Mouse (Mus musculus): ENCODE measurements at regions not wholly inside any gene's neighbourhood (a gene's known extent, or its start where the extent isn't known, plus 50 kb on each side); places are given as distances from the start of the nearest gene placed in this dataset.

- WGBS: 66% methylated on average over 9 of the region's 9 CpGs
- Histone ChIP-seq H3K27me3 (ENCODE audit: control insufficient read depth, insufficient read depth, low read length) (peaks cover 20% of the 10 kb centered on the region), H3K4me3 (ENCODE audit: extremely low read depth, insufficient read depth, insufficient read length) (peak overlapping the region; percentile 23; the same call in 1 of the 2 replicates), H3K27ac (ENCODE audit: insufficient read depth, low read length) (peak overlapping the region; percentile 43; the same call in 1 of the 2 replicates), H3K36me3 (ENCODE audit: control insufficient read depth, insufficient read depth, low read length) (no peaks in the 10 kb centered on the region), H3K4me1 (ENCODE audit: control insufficient read depth, insufficient read depth, insufficient read length) (peaks cover 18% of the 10 kb centered on the region)
- DNase-seq (ENCODE audit: low read depth in 1 of 2, low spot score in 2 of 2): no peak
- no peak for TF ChIP-seq CTCF (IDR thresholded peaks at IDR 0.05; ENCODE audit: extremely low read depth, insufficient read depth, insufficient read length, insufficient replicate concordance)
- no peak for TF ChIP-seq POLR2A (IDR thresholded peaks at IDR 0.05; ENCODE audit: low read depth, low read length)
Measured at GRCm38 (mm10) chr15:85673506-85673905, 61.3 kb upstream of the Ppara start.

GRCm38 (mm10) chr15:85674191-85674984 lies 60.4 kb upstream of the Ppara start:
- H3K4me1 ChIP-seq (ENCODE audit: control insufficient read depth, insufficient read depth, insufficient read length): peaks cover 18% of the 10 kb centered on the region
- no peaks in the 10 kb centered on the region for H3K36me3 ChIP-seq (ENCODE audit: control insufficient read depth, insufficient read depth, low read length)
- DNase-seq (ENCODE audit: low read depth in 1 of 2, low spot score in 2 of 2): no peak
- H3K27ac ChIP-seq (ENCODE audit: insufficient read depth, low read length): peak overlapping the region; percentile 5; the same call in 1 of the 2 replicates
- H3K4me3 ChIP-seq (ENCODE audit: extremely low read depth, insufficient read depth, insufficient read length): no peak overlapping the region
- no peak for TF ChIP-seq CTCF (IDR thresholded peaks at IDR 0.05; ENCODE audit: extremely low read depth, insufficient read depth, insufficient read length, insufficient replicate concordance)
- WGBS: 75% methylated on average over 9 of the region's 9 CpGs
- H3K27me3 ChIP-seq (ENCODE audit: control insufficient read depth, insufficient read depth, low read length): peaks cover 20% of the 10 kb centered on the region

- Histone ChIP-seq H3K27ac (ENCODE audit: insufficient read depth, low read length) (no peak overlapping the region), H3K27me3 (ENCODE audit: control insufficient read depth, insufficient read depth, low read length) (peaks cover 17% of the 10 kb centered on the region), H3K36me3 (ENCODE audit: control insufficient read depth, insufficient read depth, low read length) (no peaks in the 10 kb centered on the region), H3K4me1 (ENCODE audit: control insufficient read depth, insufficient read depth, insufficient read length) (peaks cover 12% of the 10 kb centered on the region), H3K4me3 (ENCODE audit: extremely low read depth, insufficient read depth, insufficient read length) (no peak overlapping the region)
- WGBS: 90% methylated on average over 7 of the region's 7 CpGs
- no peak for DNase-seq (ENCODE audit: low read depth in 1 of 2, low spot score in 2 of 2)
- TF ChIP-seq CTCF (IDR thresholded peaks at IDR 0.05; ENCODE audit: extremely low read depth, insufficient read depth, insufficient read length, insufficient replicate concordance): no peak
- no peak for TF ChIP-seq POLR2A (IDR thresholded peaks at IDR 0.05; ENCODE audit: low read depth, low read length)
Measured at GRCm38 (mm10) chr15:85675126-85675525, 59.7 kb upstream of the Ppara start.

GRCm38 (mm10) chr15:85675736-85676135 lies 59.0 kb upstream of the Ppara start:
- Histone ChIP-seq H3K36me3 (ENCODE audit: control insufficient read depth, insufficient read depth, low read length) (no peaks in the 10 kb centered on the region), H3K27me3 (ENCODE audit: control insufficient read depth, insufficient read depth, low read length) (peaks cover 11% of the 10 kb centered on the region), H3K4me1 (ENCODE audit: control insufficient read depth, insufficient read depth, insufficient read length) (peaks cover 7% of the 10 kb centered on the region), H3K27ac (ENCODE audit: insufficient read depth, low read length) (no peak overlapping the region), H3K4me3 (ENCODE audit: extremely low read depth, insufficient read depth, insufficient read length) (no peak overlapping the region)
- TF ChIP-seq POLR2A (IDR thresholded peaks at IDR 0.05; ENCODE audit: low read depth, low read length) (no peak), CTCF (IDR thresholded peaks at IDR 0.05; ENCODE audit: extremely low read depth, insufficient read depth, insufficient read length, insufficient replicate concordance) (no peak)
- no peak for DNase-seq (ENCODE audit: low read depth in 1 of 2, low spot score in 2 of 2)
- WGBS: 80% methylated on average over 5 of the region's 5 CpGs

GRCm38 (mm10) chr15:85676156-85676555 lies 58.6 kb upstream of the Ppara start:
- peaks cover 7% of the 10 kb centered on the region for H3K27me3 ChIP-seq (ENCODE audit: control insufficient read depth, insufficient read depth, low read length)

GRCm38 (mm10) chr15:85676871-85677270 lies 57.9 kb upstream of the Ppara start:
- H3K4me3 ChIP-seq (ENCODE audit: extremely low read depth, insufficient read depth, insufficient read length): no peak overlapping the region
- no peak for TF ChIP-seq CTCF (IDR thresholded peaks at IDR 0.05; ENCODE audit: extremely low read depth, insufficient read depth, insufficient read length, insufficient replicate concordance)
- TF ChIP-seq POLR2A (IDR thresholded peaks at IDR 0.05; ENCODE audit: low read depth, low read length): no peak
- DNase-seq (ENCODE audit: low read depth in 1 of 2, low spot score in 2 of 2): no peak
- H3K27me3 ChIP-seq (ENCODE audit: control insufficient read depth, insufficient read depth, low read length): peaks cover under 1% of the 10 kb centered on the region; the same call in 1 of the 2 replicates
- H3K4me1 ChIP-seq (ENCODE audit: control insufficient read depth, insufficient read depth, insufficient read length): peaks cover under 1% of the 10 kb centered on the region
- WGBS: 86% methylated on average over 10 of the region's 10 CpGs
- H3K36me3 ChIP-seq (ENCODE audit: control insufficient read depth, insufficient read depth, low read length): no peaks in the 10 kb centered on the region
- H3K27ac ChIP-seq (ENCODE audit: insufficient read depth, low read length): no peak overlapping the region

More at GRCm38 (mm10) chr15:85676156-85676555, 58.6 kb upstream of the Ppara start:
- H3K36me3 ChIP-seq (ENCODE audit: control insufficient read depth, insufficient read depth, low read length): no peaks in the 10 kb centered on the region
- 82% methylated on average over 3 of the region's 3 CpGs for WGBS
- no peak overlapping the region for H3K4me3 ChIP-seq (ENCODE audit: extremely low read depth, insufficient read depth, insufficient read length)
- TF ChIP-seq CTCF (IDR thresholded peaks at IDR 0.05; ENCODE audit: extremely low read depth, insufficient read depth, insufficient read length, insufficient replicate concordance) (no peak), POLR2A (IDR thresholded peaks at IDR 0.05; ENCODE audit: low read depth, low read length) (no peak)
- H3K27ac ChIP-seq (ENCODE audit: insufficient read depth, low read length): no peak overlapping the region
- H3K4me1 ChIP-seq (ENCODE audit: control insufficient read depth, insufficient read depth, insufficient read length): peaks cover 7% of the 10 kb centered on the region
- DNase-seq (ENCODE audit: low read depth in 1 of 2, low spot score in 2 of 2): no peak

GRCm38 (mm10) chr15:85677381-85677780 lies 57.4 kb upstream of the Ppara start:
- no peaks in the 10 kb centered on the region for H3K27me3 ChIP-seq (ENCODE audit: control insufficient read depth, insufficient read depth, low read length)
- no peak for DNase-seq (ENCODE audit: low read depth in 1 of 2, low spot score in 2 of 2)
- no peaks in the 10 kb centered on the region for H3K36me3 ChIP-seq (ENCODE audit: control insufficient read depth, insufficient read depth, low read length)
- no peaks in the 10 kb centered on the region for H3K4me1 ChIP-seq (ENCODE audit: control insufficient read depth, insufficient read depth, insufficient read length)
- TF ChIP-seq CTCF (IDR thresholded peaks at IDR 0.05; ENCODE audit: extremely low read depth, insufficient read depth, insufficient read length, insufficient replicate concordance) (no peak), POLR2A (IDR thresholded peaks at IDR 0.05; ENCODE audit: low read depth, low read length) (no peak)
- 94% methylated on average over 6 of the region's 6 CpGs for WGBS
- no peak overlapping the region for H3K4me3 ChIP-seq (ENCODE audit: extremely low read depth, insufficient read depth, insufficient read length)
- H3K27ac ChIP-seq (ENCODE audit: insufficient read depth, low read length): no peak overlapping the region; the same call in 1 of the 2 replicates

Measured in spleen, adult 2 months (tissue).